ENCODE assay signal across 16 mouse cellular contexts in the genomic region with DNA sequence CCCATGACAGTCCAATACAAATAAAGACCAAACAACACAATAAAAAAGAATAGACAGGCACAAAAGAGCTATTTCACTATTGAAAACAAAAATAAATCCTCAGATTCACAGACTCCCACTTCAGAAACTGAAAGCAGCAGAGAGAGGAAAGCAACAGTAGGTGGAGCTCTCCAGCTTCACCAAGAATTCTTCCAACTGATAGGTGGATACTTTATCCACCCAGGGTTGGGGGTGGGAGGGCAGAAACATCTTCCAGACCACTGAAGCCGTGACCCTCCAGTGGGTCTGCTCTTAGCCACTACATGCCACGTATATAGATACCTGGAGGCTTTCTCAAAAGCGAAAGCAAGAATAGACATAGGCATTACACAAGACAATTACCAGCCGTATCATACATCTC. TPM values are rescaled to one million over a fixed set of nuclear protein-coding genes. Genes with fewer than 3 reads are reported as not detected.
DNase-seq lines count a peak whose midpoint lies in the region; ATAC-seq and TF ChIP-seq lines count a peak whose summit lies in the region.
"Had no signal": no experiment of that assay in that cellular context is flagged by ENCODE, and none has a peak within 500 bp of the region (broad histone marks: within the 10 kb centered on the region; RNA-seq: fewer than 3 reads in every experiment).

No protein-coding gene starts in this region.

- TF ChIP-seq CTCF in midbrain, postnatal 0 days (IDR thresholded peaks at IDR 0.05) = peak; percentile 55

- no peak overlapping the region for H3K4me3 ChIP-seq in heart, embryonic 15.5 days
- peak overlapping the region; percentile 80 for H3K4me3 ChIP-seq in megakaryocyte, embryonic 14.5 days (replicated peaks)
- no peak overlapping the region for H3K4me3 ChIP-seq in midbrain, postnatal 0 days (ENCODE audit: low read depth, low read length)
- H3K4me3 ChIP-seq: embryonic facial prominence, embryonic 10.5 days; liver, embryonic 15.5 days had no signal

- H3K4me2 ChIP-seq in heart, embryonic 15.5 days = 0 out of 2 replicates have a peak overlapping the region, but pooled peaks have one; percentile 20
- H3K4me2 ChIP-seq in midbrain, postnatal 0 days (ENCODE audit: low read depth, low read length, poor library complexity, severe bottlenecking) = no peak overlapping the region
- H3K4me2 ChIP-seq: heart, embryonic 11.5 days; liver, embryonic 15.5 days had no signal

- no peaks in the 10 kb centered on the region for H3K36me3 ChIP-seq in heart, embryonic 15.5 days
- H3K36me3 ChIP-seq in megakaryocyte, embryonic 14.5 days (replicated peaks; ENCODE audit: low read length) = no peaks in the 10 kb centered on the region
- no peaks in the 10 kb centered on the region for H3K36me3 ChIP-seq in midbrain, postnatal 0 days (ENCODE audit: insufficient read depth, low read length)
- H3K36me3 ChIP-seq: embryonic facial prominence, embryonic 10.5 days; liver, embryonic 15.5 days had no signal

- H3K9ac ChIP-seq in heart, embryonic 15.5 days = no peak overlapping the region
- H3K9ac ChIP-seq in midbrain, postnatal 0 days (replicated peaks; ENCODE audit: low read length, poor library complexity, severe bottlenecking) = no peak overlapping the region
- H3K9ac ChIP-seq: liver, embryonic 15.5 days had no signal

- no peak for DNase-seq in heart, adult 11 months
- DNase-seq in R1 (ENCODE audit: low read depth, low spot score) (peak; percentile 45), liver (no peak)
- DNase-seq in midbrain, postnatal 0 days (ENCODE audit: low spot score) = peak; percentile 12
- no peak for DNase-seq in cerebellum, adult 9-11 months

- H3K27ac ChIP-seq in heart, embryonic 15.5 days = no peak overlapping the region
- H3K27ac ChIP-seq in midbrain, postnatal 0 days (ENCODE audit: low read depth, low read length) = no peak overlapping the region
- H3K27ac ChIP-seq: embryonic facial prominence, embryonic 10.5 days; liver, embryonic 15.5 days had no signal

- H3K4me1 ChIP-seq in heart, embryonic 15.5 days (replicated peaks) = no peaks in the 10 kb centered on the region
- H3K4me1 ChIP-seq in megakaryocyte, embryonic 14.5 days = peaks cover 4% of the 10 kb centered on the region; the same call in 1 of the 2 replicates
- H3K4me1 ChIP-seq in midbrain, postnatal 0 days (ENCODE audit: insufficient read depth, low read length) = no peaks in the 10 kb centered on the region
- H3K4me1 ChIP-seq: embryonic facial prominence, embryonic 10.5 days; liver, embryonic 15.5 days had no signal

- H3K27me3 ChIP-seq in heart, embryonic 15.5 days = no peaks in the 10 kb centered on the region
- H3K27me3 ChIP-seq in megakaryocyte, embryonic 14.5 days (replicated peaks) = no peaks in the 10 kb centered on the region
- H3K27me3 ChIP-seq in midbrain, postnatal 0 days (ENCODE audit: insufficient read depth, low read length) = no peaks in the 10 kb centered on the region
- H3K27me3 ChIP-seq: liver, embryonic 15.5 days had no signal

- no peak for ATAC-seq in heart, embryonic 15.5 days (replicated peaks; ENCODE audit: insufficient number of reproducible peaks, insufficient read depth, low FRiP score, low read depth)
- no peak for ATAC-seq in megakaryocyte, adult 5-6 weeks (ENCODE audit: poor library complexity, severe bottlenecking)
- no peak for ATAC-seq in midbrain, postnatal 0 days (ENCODE audit: low FRiP score)

- no peaks in the 10 kb centered on the region for H3K9me3 ChIP-seq in heart, embryonic 15.5 days (replicated peaks)
- no peaks in the 10 kb centered on the region for H3K9me3 ChIP-seq in megakaryocyte, embryonic 14.5 days
- H3K9me3 ChIP-seq in midbrain, postnatal 0 days (ENCODE audit: low read length) = no peaks in the 10 kb centered on the region
- H3K9me3 ChIP-seq: embryonic facial prominence, embryonic 10.5 days; liver, embryonic 15.5 days had no signal

- 55% methylated on average over 4 of the region's 4 CpGs for WGBS in heart, embryonic 15.5 days
- WGBS in midbrain, postnatal 0 days = 74% methylated on average over 4 of the region's 4 CpGs

RNA-seq across cellular contexts. Expression of gene 2310057J18Rik, which starts 31.6 kb away (rescaled TPM):
- not detected in 2 replicates for polyA plus RNA-seq in heart, embryonic 15.5 days (2015; fragmentation: Nextera tagmentation; extraction: Ambion mirVana)
- polyA plus RNA-seq in megakaryocyte, embryonic 14.5 days (2012; ENCODE audit: insufficient read depth, low replicate concordance) = not detected in 2 replicates
- not detected in 2 replicates for total RNA-seq in megakaryocyte, adult 5-6 weeks (2015)
- not detected in 2 replicates for total RNA-seq in megakaryocyte, adult 5-6 weeks (2017)
- total RNA-seq in midbrain, postnatal 0 days (2014; rRNA removed) = not detected in 2 replicates
- not detected in 2 replicates for polyA plus RNA-seq in midbrain, postnatal 0 days (2015; fragmentation: Nextera tagmentation; extraction: Ambion mirVana)
- total RNA-seq: adrenal gland, adult 18-20 months; left cerebral cortex, postnatal 25 days; monocyte, adult 5-6 weeks had no signal
- polyA plus RNA-seq: embryonic facial prominence, embryonic 10.5 days; forebrain, embryonic 16.5 days; heart, embryonic 11.5 days; liver, embryonic 15.5 days; stomach, embryonic 14.5 days had no signal

Comparison
In these comparisons a context has a peak if more than half of its experiments do, and no peak if none do; other contexts are left out.
1. DNase-seq: peak in R1 (single experiment) and midbrain, postnatal 0 days (single experiment); none in heart, adult 11 months (single experiment), liver (single experiment) and cerebellum, adult 9-11 months (single experiment).